Mouse (Mus musculus) CH12.LX (cell line): Measurements from ENCODE around the gene Ahnak.
A peak's percentile ranks its signal among the peaks of the same experiment; 100 is the strongest.

Experiments
- CHD2 ChIP-seq: IDR thresholded peaks from 2 replicates; pipeline ENCODE4 v1.6.1; 2011; ENCODE audit warnings: low read length, improper control_type of control experiment
- CTCF ChIP-seq, 2 experiments: IDR thresholded peaks in 1 of 2; conservative IDR thresholded peaks in 1 of 2; 2 replicates each; pipeline ENCODE4 v1.5.1; 2011 to 2012; ENCODE audit warnings: low read depth in 2 of 2, low read length in 2 of 2, improper control_type of control experiment in 1 of 2, inconsistent platforms in 1 of 2, mild to moderate bottlenecking in 1 of 2, moderate library complexity in 1 of 2
- E2F4 ChIP-seq: IDR thresholded peaks from 2 replicates; pipeline ENCODE4 v1.6.1; 2011; ENCODE audit warnings: low read depth, low read length, improper control_type of control experiment; ENCODE audit not compliant: insufficient replicate concordance
- EP300 ChIP-seq: IDR thresholded peaks from 2 replicates; pipeline ENCODE4 v1.6.1; 2011; ENCODE audit warnings: low read length, improper control_type of control experiment
- KAT2A ChIP-seq: IDR thresholded peaks from 2 replicates; pipeline ENCODE4 v1.6.1; 2012; ENCODE audit warnings: low read length, improper control_type of control experiment, inconsistent platforms; ENCODE audit not compliant: insufficient replicate concordance
- MXI1 ChIP-seq: IDR thresholded peaks from 2 replicates; pipeline ENCODE4 v1.6.1; 2011; ENCODE audit warnings: mild to moderate bottlenecking, low read depth, low read length, improper control_type of control experiment
- POLR2A ChIP-seq: IDR thresholded peaks from 2 replicates; pipeline ENCODE4 v1.6.1; 2011; ENCODE audit warnings: low read depth, mild to moderate bottlenecking, improper control_type of control experiment, low read length
- SMC3 ChIP-seq: IDR thresholded peaks from 2 replicates; pipeline ENCODE4 v1.6.1; 2011; ENCODE audit warnings: low read depth, low read length, improper control_type of control experiment
- TCF12 ChIP-seq: IDR thresholded peaks from 2 replicates; pipeline ENCODE4 v1.6.1; 2014; ENCODE audit warnings: low read depth, mild to moderate bottlenecking, inconsistent platforms, low read length, improper control_type of control experiment

- TF ChIP-seq CTCF (conservative IDR thresholded peaks at IDR 0.05 in 1 of 2, IDR thresholded peaks at IDR 0.05 in 1 of 2; ENCODE audit: low read depth in 2 of 2, low read length in 2 of 2): no peak
- 0 out of 2 replicates have a peak, but pooled peaks have one; percentile 7 for TF ChIP-seq POLR2A
- no peak for TF ChIP-seq EP300
- no peak for TF ChIP-seq MXI1
- no peak for TF ChIP-seq TCF12
- no peak for TF ChIP-seq E2F4
- TF ChIP-seq KAT2A: no peak
- TF ChIP-seq SMC3: no peak
- TF ChIP-seq CHD2: no peak
Observed at GRCm38 (mm10) chr19:8981450-8982168, 7.5 kb upstream of the Ahnak start.
